Mouse (Mus musculus) layer of hippocampus, postnatal 14 days (tissue): ENCODE measurements around the gene Hpn. TPM values are rescaled to one million over a fixed set of nuclear protein-coding genes. Genes with fewer than 3 reads are reported as not detected.

Source experiments
- DNase-seq, 2 experiments: peaks; one replicate each; pipeline ENCODE4 v3.0.0; 2021 to 2022; ENCODE audit warnings: low spot score in 2 of 2, mixed read lengths in 1 of 2
- total RNA-seq, 2 experiments: library from RNA; stranded (reverse); gene quantifications; 2 replicates each; pipeline ENCODE4 v1.2.3; 2021

The Hpn gene
- total RNA-seq, 2 experiments from 2014 or later, result 2.8 to 3.1 TPM

GRCm38 (mm10) chr7:31113800-31114199 lies 1.3 kb downstream of the Hpn start:
- no peak for DNase-seq

GRCm38 (mm10) chr7:31112036-31112435 lies 3.1 kb downstream of the Hpn start:
- no peak for DNase-seq

- no peak for DNase-seq
These were observed 4.2 kb downstream of the Hpn start for GRCm38 (mm10) chr7:31110861-31111385.

- DNase-seq, result no peak
These were observed 5.3 kb downstream of the Hpn start for GRCm38 (mm10) chr7:31109796-31110195.

- DNase-seq, result no peak
These were observed 6.0 kb downstream of the Hpn start for GRCm38 (mm10) chr7:31109091-31109490.

- no peak for DNase-seq
These were observed 7.3 kb downstream of the Hpn start for GRCm38 (mm10) chr7:31107781-31108180.

- no peak for DNase-seq
These were observed 8.9 kb downstream of the Hpn start for GRCm38 (mm10) chr7:31106166-31106565.

GRCm38 (mm10) chr7:31105061-31105768 lies 9.9 kb downstream of the Hpn start:
- DNase-seq, result no peak

GRCm38 (mm10) chr7:31100786-31101185 lies 14.3 kb downstream of the Hpn start:
- DNase-seq, result no peak

GRCm38 (mm10) chr7:31099612-31099982 lies 15.5 kb downstream of the Hpn start:
- DNase-seq, result no peak

- DNase-seq, result no peak
These were observed 16.1 kb downstream of the Hpn start for GRCm38 (mm10) chr7:31098697-31099611.

GRCm38 (mm10) chr7:31097583-31098248 lies 17.4 kb downstream of the Hpn start:
- peak; percentile 88 to 93 for DNase-seq

- DNase-seq, result no peak
These were observed 18.1 kb downstream of the Hpn start for GRCm38 (mm10) chr7:31096892-31097564.

GRCm38 (mm10) chr7:31094774-31095501 lies 20.2 kb downstream of the Hpn start:
- DNase-seq, result no peak

GRCm38 (mm10) chr7:31089721-31090120 lies 25.4 kb downstream of the Hpn start:
- DNase-seq, result no peak

- DNase-seq, result no peak
These were observed 26.9 kb downstream of the Hpn start for GRCm38 (mm10) chr7:31088206-31088605.

- no peak for DNase-seq
These were observed 27.8 kb downstream of the Hpn start for GRCm38 (mm10) chr7:31087262-31087661.

GRCm38 (mm10) chr7:31086175-31086755 lies 28.8 kb downstream of the Hpn start:
- DNase-seq, result no peak

- DNase-seq, result peak in 1 of 2 experiments; percentile 49
These were observed 29.9 kb downstream of the Hpn start for GRCm38 (mm10) chr7:31085171-31085570.

- DNase-seq, result no peak
These were observed 30.9 kb downstream of the Hpn start for GRCm38 (mm10) chr7:31084140-31084539.
